Mouse (Mus musculus): ENCODE measurements around the gene 3110040M04Rik. TPM values are rescaled to one million over a fixed set of nuclear protein-coding genes. Genes with fewer than 3 reads are reported as not detected.

3110040M04Rik gene
- polyA plus RNA-seq, 1 experiment, result not detected

GRCm38 (mm10) chr1:151245165-151245564 lies 41.2 kb downstream of the 3110040M04Rik start:
- 86% methylated on average over 10 of the region's 10 CpGs for WGBS
- Histone ChIP-seq H3K4me3 (ENCODE audit: insufficient read depth, low read depth, low read length) (no peak overlapping the region), H3K4me1 (ENCODE audit: control insufficient read depth, insufficient read depth, low read length) (no peaks in the 10 kb centered on the region), H3K27ac (ENCODE audit: insufficient read depth, low read depth, low read length) (no peak overlapping the region)
- TF ChIP-seq POLR2A (IDR thresholded peaks at IDR 0.05; ENCODE audit: insufficient read depth, low read depth, low read length), result no peak

GRCm38 (mm10) chr1:151245846-151246245 lies 41.9 kb downstream of the 3110040M04Rik start:
- no peak overlapping the region for H3K4me3 ChIP-seq (ENCODE audit: insufficient read depth, low read depth, low read length)
- WGBS, result 82% methylated on average over 2 of the region's 2 CpGs
- H3K27ac ChIP-seq (ENCODE audit: insufficient read depth, low read depth, low read length), result no peak overlapping the region
- H3K4me1 ChIP-seq (ENCODE audit: control insufficient read depth, insufficient read depth, low read length), result peaks cover 3% of the 10 kb centered on the region; the same call in 1 of the 2 replicates
- TF ChIP-seq POLR2A (IDR thresholded peaks at IDR 0.05; ENCODE audit: insufficient read depth, low read depth, low read length), result no peak
- no peak for TF ChIP-seq CTCF (IDR thresholded peaks at IDR 0.05; ENCODE audit: insufficient read depth, low read depth, low read length)

DNA sequence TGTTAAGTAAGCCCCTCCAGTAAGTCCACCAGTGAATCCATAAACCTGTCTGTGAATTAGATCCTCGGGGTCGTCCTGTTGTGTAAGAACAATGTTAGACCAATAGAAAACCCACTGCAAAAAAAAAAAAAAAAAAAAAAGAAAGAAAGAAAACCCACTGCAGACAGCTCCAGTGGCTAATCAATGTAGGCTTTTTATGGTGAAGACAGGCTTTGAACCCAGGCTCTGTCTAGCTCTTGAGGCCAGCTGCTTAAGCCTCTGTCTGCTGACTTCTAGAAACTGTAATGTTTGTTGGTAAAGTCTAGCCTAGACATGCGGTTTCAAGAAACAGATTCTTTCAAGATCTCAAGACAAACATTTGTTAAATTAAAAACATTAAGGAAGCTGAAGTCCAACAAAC lies 46.2 kb downstream of the 3110040M04Rik start:
- Histone ChIP-seq H3K27ac (ENCODE audit: insufficient read depth, low read depth, low read length) (no peak overlapping the region), H3K4me3 (ENCODE audit: insufficient read depth, low read depth, low read length) (no peak overlapping the region), H3K4me1 (ENCODE audit: control insufficient read depth, insufficient read depth, low read length) (peaks cover 4% of the 10 kb centered on the region; the same call in 1 of the 2 replicates)
- WGBS, result 89% methylated on average over 3 of the region's 3 CpGs
- TF ChIP-seq POLR2A (IDR thresholded peaks at IDR 0.05; ENCODE audit: insufficient read depth, low read depth, low read length) (no peak), CTCF (IDR thresholded peaks at IDR 0.05; ENCODE audit: insufficient read depth, low read depth, low read length) (no peak)

DNA sequence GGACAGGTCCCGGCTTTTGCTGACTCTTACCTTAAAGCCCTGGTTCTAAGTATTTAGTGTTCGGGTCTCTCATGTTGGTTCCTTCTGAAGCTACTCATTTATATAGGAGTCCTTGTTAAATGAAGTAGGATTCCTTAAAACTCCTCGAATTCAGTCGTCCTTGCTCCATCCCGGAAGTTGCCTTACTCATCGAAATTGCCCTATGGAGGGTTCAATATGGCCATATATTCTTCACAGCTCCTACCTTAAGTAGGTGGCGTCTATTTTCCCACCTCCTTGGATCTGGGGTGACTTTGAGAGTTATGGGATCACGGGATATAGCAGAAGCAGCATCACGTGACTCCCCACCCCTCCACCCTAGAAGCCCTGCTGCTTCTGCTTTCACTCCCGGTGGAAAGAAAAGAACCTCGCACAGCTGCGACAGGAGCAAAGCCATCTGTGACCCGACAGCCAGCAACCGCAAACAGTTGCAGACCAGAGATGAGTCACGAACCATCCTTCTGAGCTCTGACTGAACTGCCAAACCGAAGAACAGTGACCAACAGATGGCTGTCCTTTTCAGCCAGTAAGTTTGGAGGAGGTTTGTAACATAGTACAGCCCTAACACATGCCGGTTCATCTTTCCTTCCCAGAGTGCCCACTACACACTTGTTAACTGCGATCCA lies 46.7 kb downstream of the 3110040M04Rik start:
- H3K4me3 ChIP-seq (ENCODE audit: insufficient read depth, low read depth, low read length), result no peak overlapping the region
- no peak overlapping the region for H3K27ac ChIP-seq (ENCODE audit: insufficient read depth, low read depth, low read length)
- 47% methylated on average over 18 of the region's 18 CpGs for WGBS
- no peak for TF ChIP-seq CTCF (IDR thresholded peaks at IDR 0.05; ENCODE audit: insufficient read depth, low read depth, low read length)
- TF ChIP-seq POLR2A (IDR thresholded peaks at IDR 0.05; ENCODE audit: insufficient read depth, low read depth, low read length), result no peak
- peaks cover 4% of the 10 kb centered on the region; the same call in 1 of the 2 replicates for H3K4me1 ChIP-seq (ENCODE audit: control insufficient read depth, insufficient read depth, low read length)

DNA sequence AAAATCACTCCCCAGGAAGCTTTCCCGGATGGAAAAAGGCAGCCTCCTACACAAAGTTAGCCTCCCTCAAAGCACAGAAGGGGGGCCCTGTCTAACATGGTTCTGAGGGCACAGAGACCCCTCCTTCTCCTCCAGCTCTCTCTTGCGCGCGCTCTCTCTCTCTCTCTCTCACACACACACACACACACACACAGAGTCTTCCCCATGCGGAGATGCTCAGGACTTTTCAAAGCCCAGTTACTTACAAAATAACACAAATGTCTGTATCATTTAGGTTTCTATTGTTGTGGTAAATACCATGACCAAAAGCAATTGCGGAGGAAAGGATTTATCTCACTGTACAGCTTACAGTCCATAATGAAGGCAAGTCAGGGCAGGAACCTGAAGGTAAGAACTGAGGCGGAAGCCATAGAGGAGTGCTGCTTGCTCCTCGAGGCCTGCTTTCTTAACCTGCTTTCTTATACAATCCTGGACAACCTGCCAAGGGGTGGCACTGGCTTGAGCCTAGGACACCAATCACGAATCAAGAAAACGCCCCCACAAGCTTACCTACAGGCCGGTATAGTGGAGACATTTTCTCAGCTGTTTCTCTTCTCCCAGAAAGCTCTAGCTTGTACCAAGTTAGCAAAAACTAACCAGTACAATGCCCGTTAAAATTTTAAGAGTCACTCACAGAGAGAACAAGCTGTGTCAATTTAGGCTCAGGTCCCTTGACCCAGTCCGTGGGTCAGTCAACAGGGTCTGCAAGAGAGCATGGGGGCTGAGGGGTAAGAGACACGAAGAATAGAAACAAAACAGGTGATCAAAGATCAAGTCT lies 47.5 kb downstream of the 3110040M04Rik start:
- 76% methylated on average over 14 of the region's 14 CpGs for WGBS
- TF ChIP-seq CTCF (IDR thresholded peaks at IDR 0.05; ENCODE audit: insufficient read depth, low read depth, low read length) (no peak), POLR2A (IDR thresholded peaks at IDR 0.05; ENCODE audit: insufficient read depth, low read depth, low read length) (no peak)
- H3K27ac ChIP-seq (ENCODE audit: insufficient read depth, low read depth, low read length), result no peak overlapping the region
- H3K4me1 ChIP-seq (ENCODE audit: control insufficient read depth, insufficient read depth, low read length), result peaks cover 4% of the 10 kb centered on the region; the same call in 1 of the 2 replicates
- H3K4me3 ChIP-seq (ENCODE audit: insufficient read depth, low read depth, low read length), result no peak overlapping the region

Other genes starting within 250 kb of the 3110040M04Rik start
- not detected in 2 replicates for gene Hmcn1, start 210.7 kb upstream of the 3110040M04Rik start, polyA plus RNA-seq (2012; ENCODE audit: insufficient read depth, insufficient read length, low replicate concordance, missing spikeins)
- not detected in 2 replicates for gene Gm47985, start 21.6 kb upstream of the 3110040M04Rik start, polyA plus RNA-seq (2012; ENCODE audit: insufficient read depth, insufficient read length, low replicate concordance, missing spikeins)
- gene Gm8947, start 11.7 kb upstream of the 3110040M04Rik start, polyA plus RNA-seq (2012; ENCODE audit: insufficient read depth, insufficient read length, low replicate concordance, missing spikeins), result not detected in 2 replicates
- not detected in 2 replicates for gene Gm47995, start 5.7 kb upstream of the 3110040M04Rik start, polyA plus RNA-seq (2012; ENCODE audit: insufficient read depth, insufficient read length, low replicate concordance, missing spikeins)
- not detected in 2 replicates for gene Gm47996, start 6.0 kb downstream of the 3110040M04Rik start, polyA plus RNA-seq (2012; ENCODE audit: insufficient read depth, insufficient read length, low replicate concordance, missing spikeins)
- 198 TPM in 1 of 2 replicates, not detected in the other for gene Ivns1abp, start 140.4 kb downstream of the 3110040M04Rik start, polyA plus RNA-seq (2012; ENCODE audit: insufficient read depth, insufficient read length, low replicate concordance, missing spikeins)
- gene Swt1, start 224.3 kb downstream of the 3110040M04Rik start, polyA plus RNA-seq (2012; ENCODE audit: insufficient read depth, insufficient read length, low replicate concordance, missing spikeins), result not detected in 2 replicates
- gene Trmt1l, start 224.4 kb downstream of the 3110040M04Rik start, polyA plus RNA-seq (2012; ENCODE audit: insufficient read depth, insufficient read length, low replicate concordance, missing spikeins), result not detected in 2 replicates

All from olfactory bulb, adult 2 months (tissue).